ENCODE assay signal across 9 mouse cellular contexts in genomic region chr2:157800746-157801501, GRCm38 (mm10).
A peak's percentile ranks its signal among the peaks of the same experiment; 100 is the strongest.
DNase-seq lines count a peak whose midpoint lies in the region; ATAC-seq and TF ChIP-seq lines count a peak whose summit lies in the region.
"Had no signal": no experiment of that assay in that cellular context is flagged by ENCODE, and none has a peak within 500 bp of the region (broad histone marks: within the 10 kb centered on the region; RNA-seq: fewer than 3 reads in every experiment).

No protein-coding gene starts in this region.

- peak; percentile 89 for ATAC-seq in midbrain, embryonic 12.5 days (ENCODE audit: low FRiP score, low read depth)
- ATAC-seq in monocyte, adult 5-6 weeks (replicated peaks; ENCODE audit: insufficient number of reproducible peaks, low FRiP score, low TSS enrichment, poor library complexity, severe bottlenecking) = no peak

- H3K4me2 ChIP-seq in midbrain, embryonic 12.5 days (replicated peaks) = peak overlapping the region; percentile 37
- H3K4me2 ChIP-seq: liver, embryonic 15.5 days had no signal

- H3K27ac ChIP-seq in hindbrain, embryonic 10.5 days = peak overlapping the region; percentile 91
- peak overlapping the region; percentile 95 for H3K27ac ChIP-seq in midbrain, embryonic 12.5 days (replicated peaks)
- H3K27ac ChIP-seq: liver, embryonic 15.5 days had no signal

- H3K27me3 ChIP-seq in hindbrain, embryonic 10.5 days (ENCODE audit: insufficient read depth, poor library complexity, severe bottlenecking) = no peaks in the 10 kb centered on the region; the same call in 1 of the 2 replicates
- H3K27me3 ChIP-seq in midbrain, embryonic 12.5 days = peaks cover 22% of the 10 kb centered on the region
- H3K27me3 ChIP-seq: liver, embryonic 15.5 days had no signal

- H3K4me1 ChIP-seq in hindbrain, embryonic 10.5 days (replicated peaks) = peaks cover 46% of the 10 kb centered on the region
- H3K4me1 ChIP-seq in midbrain, embryonic 12.5 days = peaks cover 42% of the 10 kb centered on the region
- H3K4me1 ChIP-seq: liver, embryonic 15.5 days had no signal

- DNase-seq in brain, embryonic 14.5 days (ENCODE audit: low read depth) = peak; percentile 95
- peak; percentile 90 for DNase-seq in embryo, embryonic 11 days
- DNase-seq in hindbrain, embryonic 10.5 days (ENCODE audit: low spot score) = peak; percentile 84
- no peak for DNase-seq in frontal cortex, postnatal 10 days (ENCODE audit: low spot score in 2 of 2)
- no peak for DNase-seq in spleen, postnatal 36 days (ENCODE audit: low spot score in 2 of 2)
- no peak for DNase-seq in spleen, adult 12 weeks (ENCODE audit: low spot score)

- 0 out of 2 replicates have a peak, but pooled peaks cover 9% of the 10 kb centered on the region for H3K36me3 ChIP-seq in hindbrain, embryonic 10.5 days
- no peaks in the 10 kb centered on the region for H3K36me3 ChIP-seq in midbrain, embryonic 12.5 days
- H3K36me3 ChIP-seq: liver, embryonic 15.5 days had no signal

- peak overlapping the region; percentile 23 for H3K4me3 ChIP-seq in hindbrain, embryonic 10.5 days
- H3K4me3 ChIP-seq in midbrain, embryonic 12.5 days = 0 out of 2 replicates have a peak overlapping the region, but pooled peaks have one; percentile 7
- H3K4me3 ChIP-seq: liver, embryonic 15.5 days had no signal

- peak overlapping the region; percentile 46; the same call in 1 of the 2 replicates for H3K9ac ChIP-seq in midbrain, embryonic 12.5 days (replicated peaks)
- H3K9ac ChIP-seq: liver, embryonic 15.5 days had no signal

- WGBS in hindbrain, embryonic 10.5 days = 11% methylated on average over 11 of the region's 11 CpGs
- 6% methylated on average over 11 of the region's 11 CpGs for WGBS in midbrain, embryonic 12.5 days

- H3K9me3 ChIP-seq in hindbrain, embryonic 10.5 days = no peaks in the 10 kb centered on the region
- H3K9me3 ChIP-seq in midbrain, embryonic 12.5 days = no peaks in the 10 kb centered on the region
- H3K9me3 ChIP-seq: liver, embryonic 15.5 days had no signal

- no peak for TF ChIP-seq CTCF in brain, embryonic 14.5 days (IDR thresholded peaks at IDR 0.05; ENCODE audit: borderline replicate concordance, extremely low read depth, insufficient read depth, insufficient read length)

- TF ChIP-seq POLR2A in brain, embryonic 14.5 days (IDR thresholded peaks at IDR 0.05; ENCODE audit: borderline replicate concordance, extremely low read depth, insufficient read depth, insufficient read length, poor library complexity, severe bottlenecking) = peak; percentile 22; the same call in 1 of the 2 replicates

Comparison
In these comparisons a context has a peak if more than half of its experiments do, and no peak if none do; other contexts are left out.
1. DNase-seq: peak in brain, embryonic 14.5 days (single experiment), embryo, embryonic 11 days (single experiment) and hindbrain, embryonic 10.5 days (single experiment); none in frontal cortex, postnatal 10 days (0 of 2), spleen, postnatal 36 days (0 of 2) and spleen, adult 12 weeks (single experiment).